Mouse (Mus musculus) hindbrain, postnatal 0 days (tissue): ENCODE data around the gene Nav2. TPM values are rescaled to one million over a fixed set of nuclear protein-coding genes. Genes with fewer than 3 reads are reported as not detected.
A peak's percentile ranks its signal among the peaks of the same experiment; 100 is the strongest.

ENCODE experiments used
- ATAC-seq: fragments of 200-750 bp; cut with Nextera tagmentation; 2 replicates; pipeline ENCODE4 v1.8.0; 2017; ENCODE audit warnings: mild to moderate bottlenecking, moderate TSS enrichment, moderate library complexity
- DNase-seq: peaks from one replicate; pipeline ENCODE4 v3.0.0-alpha.2; 2015; ENCODE audit warnings: low spot score
- H3K27ac ChIP-seq: fragments of 300-500 bp; sonication (generic); 2 replicates; pipeline ENCODE4 v1.5.1; 2014; ENCODE audit warnings: mild to moderate bottlenecking
- H3K27me3 ChIP-seq: fragments of 300-500 bp; sonication (generic); 2 replicates; pipeline ENCODE4 v1.6.1; 2014; ENCODE audit warnings: low read length, mixed read lengths; ENCODE audit not compliant: insufficient read depth
- H3K36me3 ChIP-seq: fragments of 300-500 bp; sonication (generic); 2 replicates; pipeline ENCODE4 v1.6.1; 2014; ENCODE audit warnings: low read length, mixed read lengths; ENCODE audit not compliant: insufficient read depth
- H3K4me1 ChIP-seq: fragments of 300-500 bp; sonication (generic); 2 replicates; pipeline ENCODE4 v1.6.1; 2014; ENCODE audit warnings: antibody characterized with exemption, low read length, mixed read lengths; ENCODE audit not compliant: insufficient read depth
- H3K4me2 ChIP-seq: fragments of 300-500 bp; sonication (generic); 2 replicates; pipeline ENCODE4 v1.6.1; 2014; ENCODE audit warnings: low read depth, mild to moderate bottlenecking, low read length, moderate library complexity, mixed read lengths
- H3K4me3 ChIP-seq: fragments of 300-500 bp; sonication (generic); 2 replicates; pipeline ENCODE4 v1.5.1; 2014; ENCODE audit warnings: low read length
- H3K9ac ChIP-seq: fragments of 300-500 bp; sonication (generic); replicated peaks from 2 replicates; pipeline ENCODE4 v1.6.1; 2014; ENCODE audit warnings: mild to moderate bottlenecking, low read length, moderate library complexity, mixed read lengths
- H3K9me3 ChIP-seq: fragments of 300-500 bp; sonication (generic); 2 replicates; pipeline ENCODE4 v1.6.1; 2016; ENCODE audit warnings: low read length, mixed read lengths
- CTCF ChIP-seq: IDR thresholded peaks from 2 replicates; pipeline ENCODE4 v1.5.1; 2016; ENCODE audit warnings: antibody characterized with exemption, control low read depth, low read depth
- WGBS: fragments of 180-500 bp; shearing (Covaris S2); extraction: QIAGEN DNeasy Blood & Tissue Kit; methylation state at CpG from one replicate; pipeline ENCODE4 v1.1.7; 2014; 5-methylcytosine and 5-hydroxymethylcytosine counted together
- polyA plus RNA-seq: library from polyadenylated mRNA; unstranded; fragments of >200 nt; fragmentation: Nextera tagmentation; extraction: Ambion mirVana; gene quantifications from 2 replicates; pipeline ENCODE4 v1.2.1, GENCODE M21; 2015
- total RNA-seq: library from RNA; depleted of rRNA; stranded (reverse); fragments of >200 nt; gene quantifications from 2 replicates; pipeline ENCODE4 v1.2.3, GENCODE M21; 2014

The Nav2 gene
- total and polyA plus RNA-seq, 2 experiments from 2014 or later, result 20.1 to 64.7 TPM

GRCm38 (mm10) chr7:49274676-49275075, 366.2 kb downstream of the Nav2 start:
- DNase-seq, result no peak
- WGBS, result 55% methylated on average over 8 of the region's 8 CpGs

GRCm38 (mm10) chr7:49276163-49276562, 367.6 kb downstream of the Nav2 start:
- no peaks in the 10 kb centered on the region for H3K36me3 ChIP-seq
- H3K4me2 ChIP-seq, result no peak overlapping the region
- 0 out of 2 replicates have a peak, but pooled peaks have one; percentile 5 for TF ChIP-seq CTCF
- no peak for ATAC-seq
- 77% methylated on average over 8 of the region's 8 CpGs for WGBS
- no peak for DNase-seq
- H3K9ac ChIP-seq, result no peak overlapping the region
- no peak overlapping the region for H3K4me3 ChIP-seq
- H3K9me3 ChIP-seq, result no peaks in the 10 kb centered on the region
- peaks cover 18% of the 10 kb centered on the region; the same call in 1 of the 2 replicates for H3K4me1 ChIP-seq
- H3K27ac ChIP-seq, result no peak overlapping the region
- no peaks in the 10 kb centered on the region for H3K27me3 ChIP-seq

More at GRCm38 (mm10) chr7:49274676-49275075, 366.2 kb downstream of the Nav2 start:
- H3K9me3 ChIP-seq, result no peaks in the 10 kb centered on the region
- H3K27me3 ChIP-seq, result no peaks in the 10 kb centered on the region
- H3K4me2 ChIP-seq, result no peak overlapping the region
- no peak overlapping the region for H3K4me3 ChIP-seq
- no peaks in the 10 kb centered on the region for H3K36me3 ChIP-seq
- H3K4me1 ChIP-seq, result peaks cover 18% of the 10 kb centered on the region; the same call in 1 of the 2 replicates
- ATAC-seq, result no peak
- H3K27ac ChIP-seq, result no peak overlapping the region
- no peak for TF ChIP-seq CTCF
- no peak overlapping the region for H3K9ac ChIP-seq

- H3K9ac ChIP-seq, result no peak overlapping the region
- H3K4me2 ChIP-seq, result no peak overlapping the region
- WGBS, result 88% methylated on average over 4 of the region's 4 CpGs
- H3K27me3 ChIP-seq, result no peaks in the 10 kb centered on the region
- no peaks in the 10 kb centered on the region for H3K9me3 ChIP-seq
- ATAC-seq, result no peak
- H3K4me3 ChIP-seq, result no peak overlapping the region
- no peak overlapping the region for H3K27ac ChIP-seq
- TF ChIP-seq CTCF, result no peak
- DNase-seq, result no peak
- peaks cover 18% of the 10 kb centered on the region; the same call in 1 of the 2 replicates for H3K4me1 ChIP-seq
- H3K36me3 ChIP-seq, result no peaks in the 10 kb centered on the region
Measured at GRCm38 (mm10) chr7:49277685-49278084, 369.2 kb downstream of the Nav2 start.

- ATAC-seq (no peak), DNase-seq (no peak)
- Histone ChIP-seq H3K4me2 (no peak overlapping the region), H3K4me3 (no peak overlapping the region), H3K9ac (no peak overlapping the region), H3K9me3 (no peaks in the 10 kb centered on the region), H3K27ac (no peak overlapping the region), H3K36me3 (no peaks in the 10 kb centered on the region), H3K4me1 (peaks cover 11% of the 10 kb centered on the region; the same call in 1 of the 2 replicates), H3K27me3 (no peaks in the 10 kb centered on the region)
- no peak for TF ChIP-seq CTCF
- 77% methylated on average over 2 of the region's 2 CpGs for WGBS
Measured at GRCm38 (mm10) chr7:49278531-49278930, 370.0 kb downstream of the Nav2 start.

GRCm38 (mm10) chr7:49280427-49280826, 371.9 kb downstream of the Nav2 start:
- H3K27ac ChIP-seq, result no peak overlapping the region
- H3K27me3 ChIP-seq, result no peaks in the 10 kb centered on the region
- WGBS, result 76% methylated on average over 5 of the region's 5 CpGs
- peaks cover 2% of the 10 kb centered on the region; the same call in 1 of the 2 replicates for H3K4me1 ChIP-seq
- H3K9me3 ChIP-seq, result no peaks in the 10 kb centered on the region
- no peak overlapping the region for H3K4me2 ChIP-seq
- H3K4me3 ChIP-seq, result no peak overlapping the region
- H3K9ac ChIP-seq, result no peak overlapping the region
- H3K36me3 ChIP-seq, result no peaks in the 10 kb centered on the region
- no peak for TF ChIP-seq CTCF
- no peak for ATAC-seq
- DNase-seq, result no peak

GRCm38 (mm10) chr7:49282446-49282845, 373.9 kb downstream of the Nav2 start:
- no peak for DNase-seq

GRCm38 (mm10) chr7:49283507-49284361, 375.2 kb downstream of the Nav2 start:
- no peak for DNase-seq
- peak; percentile 34 for TF ChIP-seq CTCF
- no peak for ATAC-seq
- Histone ChIP-seq H3K4me2 (no peak overlapping the region), H3K36me3 (no peaks in the 10 kb centered on the region), H3K4me3 (no peak overlapping the region), H3K27me3 (no peaks in the 10 kb centered on the region), H3K9me3 (no peaks in the 10 kb centered on the region), H3K4me1 (peaks cover 4% of the 10 kb centered on the region; the same call in 1 of the 2 replicates), H3K27ac (no peak overlapping the region), H3K9ac (no peak overlapping the region)
- 74% methylated on average over 11 of the region's 11 CpGs for WGBS

More at GRCm38 (mm10) chr7:49282446-49282845, 373.9 kb downstream of the Nav2 start:
- no peaks in the 10 kb centered on the region for H3K9me3 ChIP-seq
- H3K4me1 ChIP-seq, result no peaks in the 10 kb centered on the region
- H3K4me3 ChIP-seq, result no peak overlapping the region
- no peaks in the 10 kb centered on the region for H3K27me3 ChIP-seq
- H3K36me3 ChIP-seq, result no peaks in the 10 kb centered on the region
- H3K27ac ChIP-seq, result no peak overlapping the region
- WGBS, result 66% methylated on average over 7 of the region's 7 CpGs
- H3K4me2 ChIP-seq, result no peak overlapping the region
- ATAC-seq, result no peak
- no peak for TF ChIP-seq CTCF
- H3K9ac ChIP-seq, result no peak overlapping the region
